Mouse (Mus musculus): Measurements from ENCODE around the gene Misp.

Gene Misp

DNA sequence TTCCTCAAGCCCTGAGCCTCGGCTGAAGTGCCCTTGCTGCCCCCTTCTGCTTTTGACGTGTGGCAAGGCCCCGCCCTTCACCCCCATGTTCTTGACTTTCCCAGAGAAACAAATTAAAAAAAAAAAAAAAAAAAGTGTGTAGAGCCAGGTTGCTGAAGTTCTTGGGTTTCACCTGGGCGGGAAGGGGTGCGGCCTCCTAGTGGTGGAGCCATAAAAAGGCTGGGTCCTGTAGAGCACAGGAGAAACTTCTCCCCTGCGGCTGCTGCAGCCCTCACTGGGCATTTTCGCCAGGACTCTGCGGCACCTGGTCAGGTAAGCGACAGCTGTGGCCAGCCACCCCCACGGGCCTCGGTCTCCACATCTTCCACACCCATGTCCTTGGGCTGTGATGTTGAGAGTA, at the start of gene Misp:
Gene Misp (plus strand): TSS at position 208 of the 400 bp plus-strand sequence.
- DNase-seq (ENCODE audit: low read depth, low spot score): no peak

DNA sequence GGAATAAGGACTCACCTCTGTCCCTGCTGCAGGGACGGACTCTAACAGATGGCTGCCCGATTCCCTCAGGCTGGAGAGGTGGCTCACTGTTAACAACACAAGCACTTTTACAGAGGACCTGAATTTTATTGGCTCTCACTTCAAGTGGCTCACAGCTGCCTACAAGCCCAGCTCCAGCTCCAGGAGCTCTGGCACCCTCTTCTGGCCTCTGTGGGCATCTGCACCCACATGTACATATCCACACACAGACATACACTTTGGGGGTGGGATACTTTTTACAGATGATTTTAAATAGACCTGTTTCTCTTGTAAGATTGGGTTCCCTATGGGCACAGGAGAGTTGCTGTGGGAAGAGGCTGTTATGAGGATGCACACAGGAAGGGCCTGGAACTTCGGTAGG, 48.5 kb upstream of the Misp start:
- no peak for DNase-seq (ENCODE audit: low read depth, low spot score)

DNA sequence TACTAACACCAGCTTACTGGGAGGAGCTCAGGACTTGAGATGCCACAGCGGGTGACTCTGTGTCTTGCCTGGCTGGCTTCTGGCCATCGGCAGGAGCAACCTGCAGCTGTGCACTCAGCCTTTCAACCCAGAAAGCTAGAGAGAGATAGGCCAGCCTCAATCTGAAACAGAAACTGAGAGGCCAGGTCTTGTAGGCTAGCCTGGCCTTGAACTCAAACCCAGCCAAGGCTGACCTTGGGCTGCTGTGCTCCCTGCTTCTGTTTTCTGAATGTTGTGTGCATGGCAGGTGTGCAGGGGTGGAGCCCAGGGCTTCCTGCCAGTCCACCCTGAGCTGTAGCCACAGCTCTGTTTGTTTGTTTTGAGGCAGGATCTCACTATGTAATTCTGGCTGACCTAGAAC, 47.6 kb upstream of the Misp start:
- no peak for DNase-seq (ENCODE audit: low read depth, low spot score)

DNA sequence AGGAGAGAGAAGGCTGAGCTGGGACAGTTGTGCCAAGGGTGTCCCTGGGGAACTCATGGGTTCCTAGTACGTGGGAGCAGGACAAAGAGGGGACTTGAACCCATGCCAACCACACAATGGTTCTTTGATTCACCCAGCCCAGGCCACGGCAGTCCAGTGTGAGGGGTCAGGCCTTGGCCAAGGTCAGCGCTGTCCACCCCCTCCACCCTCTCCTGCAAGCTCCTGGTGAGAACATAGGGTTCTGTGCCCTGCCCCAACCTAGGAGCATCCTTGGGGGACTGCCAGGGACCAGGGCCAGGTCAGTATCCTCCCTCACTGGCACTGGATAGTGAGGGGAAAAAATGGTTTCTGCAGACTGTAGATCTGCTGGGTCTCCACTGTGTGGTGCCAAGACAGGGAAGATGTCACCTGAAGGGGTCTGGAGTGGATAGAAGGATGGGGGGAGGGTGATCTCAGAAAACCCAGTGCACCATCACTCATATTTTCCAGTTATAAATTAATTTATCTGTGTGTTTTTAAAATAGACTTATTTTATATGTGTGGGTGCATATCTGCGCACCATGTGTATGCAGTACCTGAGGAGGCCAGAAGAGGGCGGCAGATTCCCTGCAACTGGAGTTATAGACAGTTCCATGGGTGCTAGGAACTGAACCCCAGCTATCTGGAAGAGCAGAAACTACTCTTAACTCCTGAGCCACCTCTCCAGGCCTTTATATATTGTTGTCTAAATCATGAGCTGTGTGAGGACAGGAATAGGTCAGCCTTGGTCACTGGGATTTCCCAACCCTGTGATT, 46.1 kb upstream of the Misp start:
- DNase-seq (ENCODE audit: low read depth, low spot score): no peak

DNA sequence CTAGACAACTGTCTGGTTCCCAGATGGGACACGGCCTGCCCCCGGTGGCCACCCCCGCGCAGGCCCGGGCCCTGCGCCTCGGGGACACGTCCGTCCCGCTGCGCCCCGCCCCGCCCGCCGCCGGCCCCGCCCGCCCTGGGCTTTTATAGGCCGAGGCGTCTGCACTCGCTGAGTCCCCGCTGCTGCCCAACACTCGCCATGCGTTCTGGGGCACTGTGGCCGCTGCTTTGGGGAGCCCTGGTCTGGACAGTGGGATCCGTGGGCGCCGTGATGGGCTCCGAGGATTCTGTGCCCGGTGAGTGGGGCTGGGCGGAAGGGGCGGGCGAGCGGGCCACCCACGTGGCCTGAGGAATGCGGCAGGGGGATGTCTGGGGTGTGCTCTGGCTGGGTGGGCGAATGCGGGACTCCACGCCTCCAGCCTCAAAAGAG, 43.7 kb upstream of the Misp start, which contains the start of gene Fstl3:
Gene Fstl3 (plus strand): TSS at position 170 of the 429 bp plus-strand sequence.
- DNase-seq (ENCODE audit: low read depth, low spot score): no peak

DNA sequence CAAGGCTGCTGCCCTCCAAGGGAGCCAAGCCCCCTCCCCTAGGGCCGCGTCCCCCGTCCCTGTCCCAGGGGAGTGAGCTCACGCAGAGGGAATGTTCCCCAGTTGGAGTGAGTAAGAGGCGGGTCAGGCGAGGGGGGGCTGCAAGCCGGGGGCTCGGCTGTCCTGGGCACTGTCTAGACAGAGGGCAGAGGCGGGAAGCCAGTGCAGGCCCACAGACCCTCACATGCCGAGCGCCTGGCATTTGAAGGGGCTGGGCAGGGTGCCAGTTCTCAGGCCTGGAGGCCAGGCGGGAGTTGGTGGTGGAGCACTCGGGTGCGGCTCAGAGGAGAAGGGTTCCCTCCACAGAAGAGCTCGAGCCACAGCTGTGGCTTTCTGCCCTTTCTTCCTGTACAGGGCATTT, 42.8 kb upstream of the Misp start:
- no peak for DNase-seq (ENCODE audit: low read depth, low spot score)

DNA sequence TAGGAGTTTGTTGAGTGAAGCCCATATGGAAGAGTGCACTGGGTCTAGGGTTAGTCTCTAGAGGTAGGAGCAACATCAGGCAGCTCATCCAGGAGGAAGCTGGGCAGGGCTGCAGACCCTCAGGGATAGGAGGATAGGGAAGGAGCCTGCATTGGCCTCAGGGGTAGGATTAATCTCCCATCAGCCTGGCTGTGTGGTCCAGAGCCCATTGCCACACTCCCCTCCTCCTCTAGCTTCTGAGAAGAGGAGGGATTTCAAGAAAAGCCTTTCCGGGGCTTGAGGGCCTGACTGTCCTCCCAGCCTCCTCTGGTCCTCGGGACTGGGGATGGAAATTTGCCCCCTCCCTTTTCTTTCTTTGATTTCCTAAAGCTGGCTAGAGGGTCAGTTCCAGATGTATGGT, 41.6 kb upstream of the Misp start:
- DNase-seq (ENCODE audit: low read depth, low spot score): no peak

DNA sequence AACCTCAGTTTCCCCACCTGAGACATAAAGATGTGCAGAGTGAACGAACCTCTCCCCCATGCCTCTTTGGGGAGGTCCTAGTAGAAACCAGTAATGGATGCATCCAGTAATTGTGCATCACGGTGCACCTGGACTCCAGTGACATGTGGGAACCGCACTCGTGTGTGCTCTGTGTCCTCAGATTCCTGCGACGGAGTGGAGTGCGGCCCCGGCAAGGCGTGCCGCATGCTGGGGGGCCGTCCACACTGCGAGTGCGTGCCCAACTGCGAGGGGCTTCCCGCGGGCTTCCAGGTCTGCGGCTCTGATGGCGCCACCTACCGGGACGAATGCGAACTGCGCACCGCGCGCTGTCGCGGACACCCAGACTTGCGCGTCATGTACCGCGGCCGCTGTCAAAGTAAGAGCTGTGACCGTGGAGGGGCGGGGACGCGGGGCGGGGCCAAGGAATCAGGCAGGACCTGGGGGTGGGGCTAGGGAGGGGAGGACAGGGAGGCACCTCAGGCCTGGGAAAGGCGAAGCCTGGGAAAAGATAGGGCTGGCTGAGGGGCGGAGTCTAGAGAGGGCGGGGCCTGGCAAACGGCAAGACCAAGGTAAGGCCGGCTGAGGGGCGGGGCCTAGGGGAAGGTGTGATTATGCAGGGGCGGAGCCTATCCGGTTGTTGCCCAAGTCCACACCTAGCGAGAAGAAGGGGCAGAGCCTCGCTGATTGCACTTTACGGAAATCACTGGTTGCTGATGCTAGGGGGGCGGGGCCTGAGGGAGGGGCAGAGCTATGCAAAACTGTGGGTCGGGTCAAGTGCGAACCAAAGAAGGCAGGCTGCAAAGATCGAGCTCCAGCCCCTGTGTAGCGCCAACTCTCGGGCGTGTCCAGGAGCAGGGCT, 40.8 kb upstream of the Misp start:
- DNase-seq (ENCODE audit: low read depth, low spot score): peak; percentile 89

DNA sequence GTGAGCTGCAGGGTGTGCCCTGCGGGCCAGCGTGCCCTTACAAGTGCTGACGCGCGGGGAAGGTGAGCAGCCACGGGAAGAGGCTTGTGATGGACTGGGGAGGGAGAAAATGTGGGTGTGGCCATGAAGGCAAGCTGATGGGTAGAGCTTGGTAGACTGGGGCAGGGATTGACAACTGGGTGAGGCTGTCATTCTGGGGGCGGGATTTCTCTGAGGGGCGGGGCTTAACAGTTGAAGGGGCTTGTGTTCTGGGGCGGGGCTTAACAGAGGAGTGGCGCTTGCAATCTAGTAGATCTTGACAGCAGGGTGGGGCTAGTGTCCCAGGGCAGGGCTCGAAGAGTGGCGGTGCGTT, 40.1 kb upstream of the Misp start:
- DNase-seq (ENCODE audit: low read depth, low spot score): no peak

DNA sequence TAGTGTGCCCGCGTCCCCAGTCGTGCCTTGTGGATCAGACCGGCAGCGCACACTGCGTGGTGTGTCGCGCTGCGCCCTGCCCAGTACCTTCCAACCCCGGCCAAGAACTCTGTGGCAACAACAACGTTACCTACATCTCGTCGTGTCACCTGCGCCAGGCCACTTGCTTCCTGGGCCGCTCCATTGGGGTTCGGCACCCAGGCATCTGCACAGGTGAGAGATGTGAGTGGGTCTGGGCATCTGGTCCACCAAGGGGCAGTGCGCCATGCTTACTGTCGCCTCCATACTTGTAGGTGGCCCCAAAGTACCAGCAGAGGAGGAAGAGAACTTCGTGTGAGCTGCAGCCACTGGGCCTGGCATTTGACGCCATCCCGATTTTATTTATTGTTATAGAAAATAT, 39.6 kb upstream of the Misp start:
- DNase-seq (ENCODE audit: low read depth, low spot score): no peak

DNA sequence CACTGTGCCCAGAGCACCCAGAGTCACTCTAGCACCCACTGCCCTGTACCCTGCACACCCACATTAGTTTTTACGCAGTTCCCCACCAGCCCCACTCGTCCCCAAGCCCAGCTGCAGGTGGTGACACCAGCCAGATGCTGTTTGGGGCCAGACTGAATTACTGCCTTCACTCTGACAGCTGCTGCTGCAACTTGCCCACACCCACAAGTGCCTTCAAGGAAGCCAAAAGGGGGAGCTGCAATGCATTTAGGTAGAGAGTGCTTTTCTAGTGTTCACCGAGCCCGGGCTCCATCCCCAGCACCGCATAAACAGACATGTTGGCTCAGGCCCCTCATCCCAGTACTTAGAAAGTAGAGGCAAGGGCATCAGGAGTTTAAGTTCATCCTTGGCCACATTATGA, 38.8 kb upstream of the Misp start:
- no peak for DNase-seq (ENCODE audit: low read depth, low spot score)

DNA sequence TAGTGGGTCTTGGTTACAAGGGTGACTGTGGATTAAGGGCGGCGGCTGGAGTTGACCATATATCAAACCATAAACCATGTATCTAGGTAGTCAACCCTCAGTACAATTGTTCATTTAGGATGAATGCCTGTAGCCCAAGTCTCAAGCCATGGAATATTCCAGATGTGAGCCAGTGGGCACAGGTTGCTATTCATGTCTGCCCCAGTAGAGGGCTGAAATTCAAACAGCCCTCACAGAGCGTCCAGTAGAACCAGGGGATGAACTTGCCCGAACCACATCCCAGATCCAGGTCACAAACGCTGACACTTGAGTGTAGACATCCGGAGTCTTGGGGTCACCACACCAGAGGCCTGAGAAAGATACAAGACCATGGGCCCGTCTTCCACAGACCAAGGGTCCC, 37.7 kb upstream of the Misp start:
- no peak for DNase-seq (ENCODE audit: low read depth, low spot score)

DNA sequence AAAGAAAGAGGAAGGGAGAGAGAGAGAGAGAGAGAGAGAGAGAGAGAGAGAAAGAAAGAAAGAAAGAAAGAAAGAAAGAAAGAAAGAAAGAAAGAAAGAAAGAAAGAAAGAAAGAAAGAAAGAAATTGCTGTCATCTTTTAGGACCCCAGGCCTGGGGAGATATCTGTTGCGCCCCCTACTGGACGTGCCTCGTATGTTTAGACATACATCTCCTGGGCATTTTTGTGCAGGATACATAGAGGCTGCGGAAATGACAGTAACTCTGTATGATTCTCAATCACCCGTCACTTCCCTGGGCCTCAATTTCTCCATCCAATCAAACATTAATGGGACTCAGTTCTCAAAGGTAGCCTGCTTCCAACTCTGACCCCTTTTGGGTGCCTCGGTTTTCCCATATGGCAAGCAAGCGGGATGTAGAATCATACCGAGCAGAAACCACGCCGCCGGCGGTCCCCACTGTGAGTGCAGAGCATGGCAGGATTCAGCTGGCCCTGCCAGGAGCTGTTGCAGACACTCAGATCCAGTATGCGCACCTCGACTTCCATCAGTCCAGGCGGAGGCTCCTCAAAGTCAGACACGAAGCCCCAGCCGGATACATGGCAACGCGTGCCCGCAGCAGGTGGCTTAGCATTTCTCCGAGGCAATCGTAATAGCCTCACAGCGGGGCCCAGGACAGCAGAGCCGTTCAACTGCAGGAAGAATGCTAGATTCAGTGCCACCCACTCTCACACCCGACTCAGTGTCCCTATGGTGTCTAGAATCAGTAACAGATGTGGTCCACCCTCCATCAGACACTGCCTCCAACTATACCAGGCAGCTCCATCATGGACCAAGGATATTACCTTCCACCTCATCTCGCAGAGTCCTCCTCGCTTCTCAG, 36.6 kb upstream of the Misp start:
- no peak for DNase-seq (ENCODE audit: low read depth, low spot score)

DNA sequence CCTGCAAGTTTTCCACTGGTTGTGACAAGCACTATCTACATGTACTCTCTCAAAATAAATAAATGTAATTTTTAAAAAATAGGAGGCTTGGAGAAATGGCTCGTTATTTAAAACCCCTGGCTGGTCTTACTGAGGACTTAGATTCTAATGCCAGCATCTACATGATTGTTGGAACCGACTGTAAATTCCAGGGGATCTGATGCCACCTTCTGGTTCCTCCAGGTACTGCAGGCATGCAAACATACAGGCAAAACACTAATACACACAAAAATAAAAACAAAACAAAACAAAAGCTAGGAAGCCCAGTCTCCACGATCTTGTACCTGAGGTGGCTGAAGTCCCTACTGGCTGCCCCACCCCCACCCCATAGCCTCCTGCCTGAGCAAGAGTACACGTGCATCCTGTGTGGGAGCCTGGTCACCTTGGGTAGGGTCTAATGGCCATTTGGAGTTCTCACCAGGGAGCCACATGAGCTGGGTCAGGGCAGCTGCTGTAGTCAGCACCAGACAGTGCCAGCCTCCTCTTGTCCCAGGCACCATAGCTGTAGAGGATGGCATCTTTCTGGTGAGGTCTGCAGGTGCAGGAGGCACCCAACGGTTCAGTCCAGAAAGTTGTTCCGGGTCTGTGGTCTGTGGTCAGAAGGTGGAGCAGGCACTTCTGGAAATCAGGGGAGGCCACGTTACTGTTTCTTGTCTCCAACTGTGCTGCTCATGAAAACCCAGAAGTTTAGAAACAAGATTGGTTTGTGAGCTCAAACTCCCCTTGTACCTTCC, 32.2 kb upstream of the Misp start:
- no peak for DNase-seq (ENCODE audit: low read depth, low spot score)

DNA sequence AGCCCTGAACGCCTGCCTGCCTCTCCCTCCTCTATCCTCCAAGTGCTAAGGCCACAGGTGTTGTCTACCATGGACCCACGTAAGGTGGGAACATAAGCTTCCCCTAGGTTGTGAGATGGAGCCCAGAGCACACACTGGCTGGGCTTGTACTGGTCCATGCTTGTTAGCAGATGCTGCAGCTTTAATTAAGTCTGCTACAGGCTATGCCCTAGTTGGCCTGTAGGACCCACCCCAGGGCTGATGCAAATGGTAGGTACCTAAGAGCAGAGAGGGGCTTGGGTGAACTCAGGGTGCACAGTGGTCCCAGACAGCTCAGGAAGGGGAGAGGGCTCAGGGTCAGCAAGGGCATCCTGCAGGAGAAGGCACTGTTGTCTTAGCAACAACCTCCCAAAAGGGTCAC, 31.2 kb upstream of the Misp start:
- no peak for DNase-seq (ENCODE audit: low read depth, low spot score)

DNA sequence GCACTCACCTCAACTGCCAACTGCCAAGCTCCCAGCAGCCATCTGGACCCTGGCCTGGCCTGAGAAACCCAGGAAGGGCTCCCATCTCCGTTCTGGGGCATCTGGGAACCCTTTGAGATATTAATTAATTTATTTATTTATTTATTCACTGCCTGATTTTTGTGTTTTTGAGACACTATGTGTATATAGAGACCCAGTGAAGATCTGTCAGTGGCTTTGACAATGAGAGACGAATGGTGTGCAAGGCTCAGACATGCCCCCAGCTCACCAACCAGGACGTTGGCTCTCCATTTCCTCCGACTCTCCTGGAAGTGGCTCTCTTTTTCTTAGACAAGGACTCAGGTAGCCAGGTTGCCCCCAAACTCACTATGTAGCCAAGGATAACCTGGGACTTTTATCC, 29.9 kb upstream of the Misp start, which contains the start of gene Prss57:
Gene Prss57 (minus strand): TSS at position 101 of the 400 bp plus-strand sequence.
- DNase-seq (ENCODE audit: low read depth, low spot score): no peak

DNA sequence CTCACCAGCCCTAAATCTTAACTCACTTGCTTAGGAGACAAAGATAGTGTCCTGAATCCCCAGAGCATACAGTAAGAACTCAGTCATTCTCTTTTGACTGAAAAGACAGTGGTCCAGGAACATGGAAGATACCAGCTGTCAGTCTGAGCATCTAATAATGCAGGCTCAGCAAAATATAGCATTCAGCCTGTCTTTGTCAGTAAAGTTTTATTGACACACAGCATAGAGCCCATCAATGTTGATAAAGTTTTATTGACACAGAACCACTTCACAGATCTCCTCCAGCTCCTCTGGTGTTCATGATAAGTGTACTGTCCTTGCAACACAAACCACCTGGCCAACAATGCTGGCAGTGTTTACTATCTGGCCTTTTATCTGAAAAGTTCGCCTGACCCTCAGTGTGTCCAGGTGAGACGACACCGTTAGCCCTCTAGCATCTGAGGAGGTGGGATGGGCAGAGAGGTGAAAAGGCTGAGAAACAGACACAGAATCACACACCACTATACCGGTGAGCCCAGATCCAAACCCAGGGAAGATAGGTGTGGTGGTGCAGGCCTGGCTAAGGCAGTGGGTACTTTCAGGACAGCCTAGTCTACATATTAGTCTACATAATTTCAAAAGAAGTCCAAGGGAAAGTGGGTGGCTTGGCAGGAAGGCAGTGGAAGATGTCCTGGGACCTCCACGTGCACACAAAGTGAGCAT, 28.3 kb upstream of the Misp start:
- no peak for DNase-seq (ENCODE audit: low read depth, low spot score)

DNA sequence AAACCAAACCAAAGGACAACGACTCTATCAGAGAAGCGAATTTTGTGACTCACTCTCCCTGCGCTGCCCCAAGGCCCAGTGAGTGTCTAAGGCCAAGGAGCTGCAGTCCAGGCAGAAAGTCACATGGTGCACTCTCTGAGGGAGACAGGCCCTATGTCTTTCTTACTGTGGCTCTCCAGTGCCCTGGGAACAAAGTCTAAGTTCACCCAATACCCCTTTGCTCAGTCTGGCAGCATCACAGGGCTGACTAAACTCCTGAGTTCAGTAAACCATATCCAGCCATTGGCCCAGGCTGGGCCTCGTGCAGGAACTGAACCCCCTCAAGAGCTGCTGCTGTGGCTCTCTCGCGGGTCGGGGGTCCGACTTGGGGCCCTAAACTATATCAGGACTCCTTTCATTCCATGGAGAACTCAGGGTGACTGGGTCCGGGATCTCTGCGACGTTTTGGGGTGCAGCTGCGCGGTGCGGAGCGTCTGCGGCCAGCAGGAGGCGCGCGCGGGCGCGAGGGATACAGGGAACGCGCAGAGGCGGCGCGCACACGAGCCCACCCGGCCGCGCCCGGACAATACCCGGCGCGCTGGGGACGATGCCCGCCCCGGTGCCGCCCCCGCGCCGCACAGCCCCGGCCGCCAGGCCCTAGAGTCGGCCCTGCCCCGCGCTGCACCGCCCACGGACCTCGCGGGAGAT, 27.6 kb upstream of the Misp start, which contains the start of gene Palm:
Gene Palm (plus strand): TSS at position 522 of the 687 bp plus-strand sequence.
- DNase-seq (ENCODE audit: low read depth, low spot score): no peak

DNA sequence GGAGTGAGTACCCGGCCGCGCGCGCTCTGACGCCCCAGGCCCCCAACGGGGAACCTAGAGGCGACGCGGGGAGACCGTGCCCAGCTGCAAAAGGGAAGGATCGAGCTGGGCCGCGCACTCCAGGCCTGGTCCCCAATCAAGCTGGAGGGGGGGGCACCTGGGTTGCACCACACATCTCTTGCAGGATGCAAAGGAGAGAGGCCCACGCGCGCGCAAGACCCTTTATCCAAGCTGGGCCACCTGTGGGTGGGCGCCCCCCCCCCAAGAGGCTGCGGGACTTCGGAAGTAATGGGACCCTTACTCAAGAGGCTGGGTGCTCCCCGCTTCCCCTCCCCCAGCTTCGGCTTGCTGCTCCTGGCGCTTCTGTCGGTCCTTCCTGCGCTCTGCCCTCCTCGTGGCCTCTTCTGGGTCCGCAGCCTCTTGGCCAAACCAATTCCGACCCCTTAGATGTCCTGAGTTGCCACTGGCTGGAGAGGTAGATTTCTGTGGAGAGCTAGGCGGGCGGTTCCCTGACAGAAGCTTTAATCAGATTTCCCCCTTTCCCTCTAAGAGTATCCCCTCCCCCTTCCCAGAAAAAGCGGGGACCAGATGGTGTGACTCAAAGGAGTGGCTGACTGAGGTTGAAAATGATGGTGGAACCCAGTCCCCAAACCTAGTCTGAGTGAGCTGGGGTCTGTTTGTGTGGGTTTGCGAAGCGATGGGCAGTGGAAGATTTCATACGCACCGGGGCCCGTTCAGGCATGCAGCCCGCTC, 26.9 kb upstream of the Misp start:
- DNase-seq (ENCODE audit: low read depth, low spot score): no peak
